Mouse (Mus musculus): ENCODE data around the gene Esam.

DNA sequence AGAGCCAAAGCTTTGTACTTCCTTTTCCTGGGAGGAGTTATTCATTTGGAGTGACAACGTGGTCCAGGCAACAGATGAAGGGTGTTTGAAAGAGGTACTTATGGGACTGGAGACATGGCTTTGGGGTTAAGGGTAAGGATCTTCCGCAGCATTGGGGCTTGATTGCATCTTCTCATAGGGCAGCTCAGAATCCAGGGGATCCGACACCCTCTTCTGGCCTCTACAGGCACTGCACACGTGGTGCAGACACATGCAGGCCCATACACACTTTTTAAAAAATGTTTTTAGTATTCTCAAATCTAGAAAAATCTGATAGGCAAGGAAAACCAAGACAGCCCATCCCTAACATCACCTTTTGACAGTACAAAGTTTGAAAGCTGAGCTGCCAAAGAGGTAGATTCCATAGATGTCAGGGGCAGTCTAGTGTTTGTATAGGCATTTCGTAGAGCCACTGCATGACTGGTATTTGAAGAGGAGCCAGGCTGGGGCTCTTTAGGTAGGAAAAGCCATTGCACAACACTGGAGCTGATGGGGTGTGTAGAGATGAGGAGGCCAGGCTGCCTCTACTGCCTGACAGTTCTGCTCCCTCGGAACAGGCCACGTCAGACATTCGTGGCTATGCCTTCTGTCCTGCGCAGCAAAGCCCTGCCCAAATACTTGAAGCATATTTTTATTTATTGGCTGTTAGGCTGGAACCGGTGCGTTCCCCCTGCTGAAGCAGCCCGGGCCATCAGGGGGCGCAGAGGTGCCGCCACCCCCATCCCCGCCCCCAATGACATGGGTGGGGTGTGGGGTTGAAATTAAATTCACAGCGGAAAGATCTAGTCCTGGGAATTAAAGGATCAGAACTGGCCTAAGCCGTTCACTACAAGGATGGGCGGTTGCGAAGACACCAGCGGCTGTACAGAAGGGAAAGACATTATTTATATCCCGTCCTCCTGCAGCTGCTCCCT lies 1.2 kb upstream of the Esam start:
- TF ChIP-seq CTCF (IDR thresholded peaks at IDR 0.05; ENCODE audit: low read depth) (peak; percentile 45), EP300 (IDR thresholded peaks at IDR 0.05; ENCODE audit: low read depth) (no peak)
